Mouse (Mus musculus): Measurements from ENCODE around the gene Nsun4. TPM values are rescaled to one million over a fixed set of nuclear protein-coding genes. Genes with fewer than 3 reads are reported as not detected.
A peak's percentile ranks its signal among the peaks of the same experiment; 100 is the strongest.

Gene Nsun4
- polyA plus RNA-seq, 1 experiment: 9.3 TPM

GRCm38 (mm10) chr4:116047681-116048080 lies 6.0 kb downstream of the Nsun4 start:
- no peak for TF ChIP-seq CTCF (IDR thresholded peaks at IDR 0.05; ENCODE audit: extremely low read depth, insufficient read depth, insufficient read length, insufficient replicate concordance)
- TF ChIP-seq POLR2A (IDR thresholded peaks at IDR 0.05; ENCODE audit: low read depth, low read length): no peak
- no peaks in the 10 kb centered on the region for H3K27me3 ChIP-seq (ENCODE audit: control insufficient read depth, insufficient read depth, low read length)
- peaks cover 5% of the 10 kb centered on the region; the same call in 1 of the 2 replicates for H3K4me1 ChIP-seq (ENCODE audit: control insufficient read depth, insufficient read depth, insufficient read length)
- H3K4me3 ChIP-seq (ENCODE audit: extremely low read depth, insufficient read depth, insufficient read length): no peak overlapping the region
- no peak for DNase-seq (ENCODE audit: low read depth in 1 of 2, low spot score in 2 of 2)
- peaks cover 12% of the 10 kb centered on the region for H3K36me3 ChIP-seq (ENCODE audit: control insufficient read depth, insufficient read depth, low read length)
- no peak overlapping the region for H3K27ac ChIP-seq (ENCODE audit: insufficient read depth, low read length)
- WGBS: 93% methylated on average over 1 of the region's 1 CpGs

GRCm38 (mm10) chr4:116046604-116047003 lies 7.1 kb downstream of the Nsun4 start:
- DNase-seq (ENCODE audit: low read depth in 1 of 2, low spot score in 2 of 2): no peak
- H3K4me1 ChIP-seq (ENCODE audit: control insufficient read depth, insufficient read depth, insufficient read length): no peaks in the 10 kb centered on the region
- peaks cover 15% of the 10 kb centered on the region for H3K36me3 ChIP-seq (ENCODE audit: control insufficient read depth, insufficient read depth, low read length)
- no peak overlapping the region for H3K27ac ChIP-seq (ENCODE audit: insufficient read depth, low read length)
- no peak for TF ChIP-seq POLR2A (IDR thresholded peaks at IDR 0.05; ENCODE audit: low read depth, low read length)
- no peak for TF ChIP-seq CTCF (IDR thresholded peaks at IDR 0.05; ENCODE audit: extremely low read depth, insufficient read depth, insufficient read length, insufficient replicate concordance)
- no peak overlapping the region for H3K4me3 ChIP-seq (ENCODE audit: extremely low read depth, insufficient read depth, insufficient read length)
- H3K27me3 ChIP-seq (ENCODE audit: control insufficient read depth, insufficient read depth, low read length): no peaks in the 10 kb centered on the region
- 86% methylated on average over 2 of the region's 2 CpGs for WGBS

GRCm38 (mm10) chr4:116042186-116042585 lies 11.5 kb downstream of the Nsun4 start:
- H3K27me3 ChIP-seq (ENCODE audit: control insufficient read depth, insufficient read depth, low read length): no peaks in the 10 kb centered on the region
- no peak overlapping the region for H3K4me3 ChIP-seq (ENCODE audit: extremely low read depth, insufficient read depth, insufficient read length)
- 70% methylated on average over 3 of the region's 3 CpGs for WGBS
- no peak overlapping the region for H3K27ac ChIP-seq (ENCODE audit: insufficient read depth, low read length)
- H3K36me3 ChIP-seq (ENCODE audit: control insufficient read depth, insufficient read depth, low read length): peaks cover 19% of the 10 kb centered on the region
- DNase-seq (ENCODE audit: low read depth in 1 of 2, low spot score in 2 of 2): no peak
- TF ChIP-seq CTCF (IDR thresholded peaks at IDR 0.05; ENCODE audit: extremely low read depth, insufficient read depth, insufficient read length, insufficient replicate concordance) (no peak), POLR2A (IDR thresholded peaks at IDR 0.05; ENCODE audit: low read depth, low read length) (no peak)
- no peaks in the 10 kb centered on the region for H3K4me1 ChIP-seq (ENCODE audit: control insufficient read depth, insufficient read depth, insufficient read length)

GRCm38 (mm10) chr4:116040466-116040865 lies 13.2 kb downstream of the Nsun4 start:
- Histone ChIP-seq H3K4me3 (ENCODE audit: extremely low read depth, insufficient read depth, insufficient read length) (no peak overlapping the region), H3K27ac (ENCODE audit: insufficient read depth, low read length) (no peak overlapping the region), H3K4me1 (ENCODE audit: control insufficient read depth, insufficient read depth, insufficient read length) (no peaks in the 10 kb centered on the region), H3K36me3 (ENCODE audit: control insufficient read depth, insufficient read depth, low read length) (peaks cover 26% of the 10 kb centered on the region), H3K27me3 (ENCODE audit: control insufficient read depth, insufficient read depth, low read length) (no peaks in the 10 kb centered on the region)
- WGBS: 93% methylated on average over 2 of the region's 2 CpGs
- no peak for TF ChIP-seq CTCF (IDR thresholded peaks at IDR 0.05; ENCODE audit: extremely low read depth, insufficient read depth, insufficient read length, insufficient replicate concordance)
- no peak for TF ChIP-seq POLR2A (IDR thresholded peaks at IDR 0.05; ENCODE audit: low read depth, low read length)
- no peak for DNase-seq (ENCODE audit: low read depth in 1 of 2, low spot score in 2 of 2)

- no peaks in the 10 kb centered on the region for H3K27me3 ChIP-seq (ENCODE audit: control insufficient read depth, insufficient read depth, low read length)
- 95% methylated on average over 5 of the region's 5 CpGs for WGBS
- TF ChIP-seq POLR2A (IDR thresholded peaks at IDR 0.05; ENCODE audit: low read depth, low read length): no peak
- TF ChIP-seq CTCF (IDR thresholded peaks at IDR 0.05; ENCODE audit: extremely low read depth, insufficient read depth, insufficient read length, insufficient replicate concordance): no peak
- DNase-seq (ENCODE audit: low read depth in 1 of 2, low spot score in 2 of 2): no peak
- H3K27ac ChIP-seq (ENCODE audit: insufficient read depth, low read length): no peak overlapping the region
- no peaks in the 10 kb centered on the region for H3K4me1 ChIP-seq (ENCODE audit: control insufficient read depth, insufficient read depth, insufficient read length)
- peaks cover 25% of the 10 kb centered on the region for H3K36me3 ChIP-seq (ENCODE audit: control insufficient read depth, insufficient read depth, low read length)
- no peak overlapping the region for H3K4me3 ChIP-seq (ENCODE audit: extremely low read depth, insufficient read depth, insufficient read length)
These were observed 20.3 kb downstream of the Nsun4 start for GRCm38 (mm10) chr4:116033374-116033773.

GRCm38 (mm10) chr4:116032906-116033305 lies 20.8 kb downstream of the Nsun4 start:
- Histone ChIP-seq H3K4me1 (ENCODE audit: control insufficient read depth, insufficient read depth, insufficient read length) (no peaks in the 10 kb centered on the region), H3K4me3 (ENCODE audit: extremely low read depth, insufficient read depth, insufficient read length) (no peak overlapping the region), H3K36me3 (ENCODE audit: control insufficient read depth, insufficient read depth, low read length) (peaks cover 25% of the 10 kb centered on the region), H3K27ac (ENCODE audit: insufficient read depth, low read length) (no peak overlapping the region), H3K27me3 (ENCODE audit: control insufficient read depth, insufficient read depth, low read length) (no peaks in the 10 kb centered on the region)
- DNase-seq (ENCODE audit: low read depth in 1 of 2, low spot score in 2 of 2): no peak
- TF ChIP-seq POLR2A (IDR thresholded peaks at IDR 0.05; ENCODE audit: low read depth, low read length) (no peak), CTCF (IDR thresholded peaks at IDR 0.05; ENCODE audit: extremely low read depth, insufficient read depth, insufficient read length, insufficient replicate concordance) (no peak)
- WGBS: 89% methylated on average over 9 of the region's 9 CpGs

- H3K27me3 ChIP-seq (ENCODE audit: control insufficient read depth, insufficient read depth, low read length): no peaks in the 10 kb centered on the region
- H3K27ac ChIP-seq (ENCODE audit: insufficient read depth, low read length): peak within 1 kb of the TSS; percentile 80
- no peaks in the 10 kb centered on the region for H3K36me3 ChIP-seq (ENCODE audit: control insufficient read depth, insufficient read depth, low read length)
- peaks cover 3% of the 10 kb centered on the region for H3K4me1 ChIP-seq (ENCODE audit: control insufficient read depth, insufficient read depth, insufficient read length)
- TF ChIP-seq POLR2A (IDR thresholded peaks at IDR 0.05; ENCODE audit: low read depth, low read length): no peak
- no peak for TF ChIP-seq CTCF (IDR thresholded peaks at IDR 0.05; ENCODE audit: extremely low read depth, insufficient read depth, insufficient read length, insufficient replicate concordance)
- WGBS: 13% methylated on average over 18 of the region's 18 CpGs
- no peak for DNase-seq (ENCODE audit: low read depth in 1 of 2, low spot score in 2 of 2)
- peak within 1 kb of the TSS; percentile 78 for H3K4me3 ChIP-seq (ENCODE audit: extremely low read depth, insufficient read depth, insufficient read length)
These were observed 35.6 kb downstream of the Nsun4 start, which contains the start of gene Faah for GRCm38 (mm10) chr4:116017902-116018746. TSS of gene Faah (minus strand) at chr4:116017926.

Measured in spleen, adult 2 months (tissue).